Mouse (Mus musculus): ENCODE measurements around the gene Clint1. TPM values are rescaled to one million over a fixed set of nuclear protein-coding genes. Genes with fewer than 3 reads are reported as not detected.

Clint1 gene
- polyA plus RNA-seq, 1 experiment from 2014 or later = 76.8 TPM

DNA sequence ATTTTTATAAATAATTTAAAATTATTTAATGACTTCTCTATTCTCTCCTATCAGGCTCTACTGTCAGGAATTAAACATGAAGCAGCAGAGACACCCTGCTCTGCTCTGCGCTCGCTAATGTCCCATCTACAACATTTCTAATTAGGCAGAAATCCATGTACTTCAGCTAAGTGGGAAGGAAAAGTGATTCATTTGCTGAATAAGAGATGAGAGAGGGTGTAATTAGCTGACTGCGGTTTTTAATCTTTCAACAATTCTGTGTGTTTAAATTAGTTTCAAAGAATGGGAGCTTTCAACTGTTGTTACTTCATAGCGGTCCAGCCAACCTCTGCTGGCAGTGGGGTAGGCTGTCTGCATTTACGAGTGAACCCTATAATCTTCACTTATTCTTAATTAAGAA, 58.9 kb downstream of the Clint1 start:
- peaks cover 46% of the 10 kb centered on the region for H3K36me3 ChIP-seq (ENCODE audit: inconsistent target)
- no peak overlapping the region for H3K4me3 ChIP-seq (ENCODE audit: inconsistent target)
- 98% methylated on average over 5 of the region's 5 CpGs for WGBS (ENCODE audit: missing documents)
- no peak overlapping the region for H3K27ac ChIP-seq
- no peaks in the 10 kb centered on the region for H3K79me2 ChIP-seq (ENCODE audit: inconsistent target)

DNA sequence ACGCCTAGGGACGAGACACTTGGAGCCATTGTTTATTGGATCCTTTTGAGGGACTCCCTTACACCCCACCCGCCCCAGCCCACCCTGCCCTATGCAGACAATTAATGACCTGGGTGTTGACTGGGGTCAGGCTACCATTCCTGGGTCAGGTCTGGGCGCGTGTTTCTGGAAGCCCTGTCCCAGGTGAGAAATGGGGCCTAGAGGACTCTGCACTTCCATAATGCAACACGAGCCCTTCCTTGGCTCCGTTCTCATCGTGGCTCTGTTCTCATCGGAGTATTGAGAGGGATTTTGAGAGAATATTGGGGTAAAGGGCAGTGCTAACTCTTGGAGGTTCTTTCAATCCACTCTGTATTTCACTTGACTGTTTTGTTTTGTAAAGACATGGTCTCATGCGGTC, 64.3 kb downstream of the Clint1 start:
- H3K27ac ChIP-seq = no peak overlapping the region
- 92% methylated on average over 10 of the region's 10 CpGs for WGBS (ENCODE audit: missing documents)
- no peaks in the 10 kb centered on the region for H3K79me2 ChIP-seq (ENCODE audit: inconsistent target)
- no peaks in the 10 kb centered on the region for H3K36me3 ChIP-seq (ENCODE audit: inconsistent target)
- H3K4me3 ChIP-seq (ENCODE audit: inconsistent target) = no peak overlapping the region

DNA sequence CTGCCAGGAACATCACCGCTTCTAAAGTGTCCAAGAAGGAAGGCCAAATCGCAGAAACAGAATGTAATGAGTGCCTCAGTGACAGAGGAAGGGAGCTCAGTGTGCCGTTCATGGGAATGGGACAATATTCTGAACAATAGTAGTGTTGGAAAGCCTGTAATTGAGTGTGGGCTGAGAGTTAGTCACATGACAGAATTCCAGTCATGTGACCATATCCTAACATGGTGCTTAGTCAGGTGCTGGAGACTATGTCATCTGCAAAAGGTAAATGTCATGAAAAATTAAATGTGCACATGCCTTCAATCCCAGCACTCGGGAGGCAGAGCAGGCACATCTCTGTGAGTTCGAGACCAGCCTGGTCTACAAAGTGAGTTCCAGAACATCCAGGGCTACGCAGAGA, 66.2 kb downstream of the Clint1 start:
- WGBS (ENCODE audit: missing documents) = 97% methylated on average over 4 of the region's 6 CpGs
- no peaks in the 10 kb centered on the region for H3K36me3 ChIP-seq (ENCODE audit: inconsistent target)
- no peak overlapping the region for H3K27ac ChIP-seq
- no peak overlapping the region for H3K4me3 ChIP-seq (ENCODE audit: inconsistent target)
- no peaks in the 10 kb centered on the region for H3K79me2 ChIP-seq (ENCODE audit: inconsistent target)

DNA sequence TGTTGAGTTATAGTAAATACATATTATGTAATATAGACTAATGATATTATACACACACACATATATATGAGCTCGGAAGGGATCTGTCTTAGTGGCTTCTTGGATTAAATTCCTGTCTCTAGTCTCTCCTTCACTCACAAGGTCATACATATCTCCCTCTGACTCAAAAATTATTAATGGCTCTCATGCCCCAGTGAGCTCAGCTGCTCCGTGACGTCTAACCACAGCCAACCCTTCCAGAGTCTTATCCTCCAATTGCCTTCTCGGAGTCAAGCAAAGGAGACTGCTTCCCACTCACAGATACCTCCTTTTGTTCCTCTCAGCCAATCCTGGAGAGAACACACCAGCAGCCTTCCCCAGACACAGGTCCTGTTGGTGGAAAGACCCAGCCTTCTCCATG, 67.0 kb downstream of the Clint1 start:
- H3K27ac ChIP-seq = no peak overlapping the region
- WGBS (ENCODE audit: missing documents) = 89% methylated on average over 4 of the region's 4 CpGs
- no peaks in the 10 kb centered on the region for H3K36me3 ChIP-seq (ENCODE audit: inconsistent target)
- H3K4me3 ChIP-seq (ENCODE audit: inconsistent target) = no peak overlapping the region
- no peaks in the 10 kb centered on the region for H3K79me2 ChIP-seq (ENCODE audit: inconsistent target)

DNA sequence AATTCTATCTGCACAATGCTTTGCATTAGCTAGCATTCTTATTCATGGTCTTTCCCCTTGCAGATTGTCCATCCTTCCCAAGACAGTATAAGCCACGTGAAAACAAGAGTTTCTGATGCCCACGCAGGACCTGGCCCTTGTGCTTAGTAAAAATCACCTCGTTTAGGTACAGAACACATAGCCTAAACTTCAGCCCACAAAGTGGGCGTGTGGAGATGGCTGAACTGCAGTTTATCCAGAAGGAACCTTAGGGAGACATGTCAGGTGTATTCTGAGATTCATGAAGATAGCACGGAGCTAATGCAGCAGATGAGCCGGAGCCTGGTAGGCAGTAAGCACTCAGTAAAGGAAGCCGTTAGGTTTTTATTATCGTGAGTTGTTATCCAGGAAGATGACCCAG, 69.2 kb downstream of the Clint1 start:
- H3K36me3 ChIP-seq (ENCODE audit: inconsistent target) = no peaks in the 10 kb centered on the region
- H3K27ac ChIP-seq = no peak overlapping the region
- WGBS (ENCODE audit: missing documents) = 83% methylated on average over 8 of the region's 8 CpGs
- no peaks in the 10 kb centered on the region for H3K79me2 ChIP-seq (ENCODE audit: inconsistent target)
- H3K4me3 ChIP-seq (ENCODE audit: inconsistent target) = no peak overlapping the region

DNA sequence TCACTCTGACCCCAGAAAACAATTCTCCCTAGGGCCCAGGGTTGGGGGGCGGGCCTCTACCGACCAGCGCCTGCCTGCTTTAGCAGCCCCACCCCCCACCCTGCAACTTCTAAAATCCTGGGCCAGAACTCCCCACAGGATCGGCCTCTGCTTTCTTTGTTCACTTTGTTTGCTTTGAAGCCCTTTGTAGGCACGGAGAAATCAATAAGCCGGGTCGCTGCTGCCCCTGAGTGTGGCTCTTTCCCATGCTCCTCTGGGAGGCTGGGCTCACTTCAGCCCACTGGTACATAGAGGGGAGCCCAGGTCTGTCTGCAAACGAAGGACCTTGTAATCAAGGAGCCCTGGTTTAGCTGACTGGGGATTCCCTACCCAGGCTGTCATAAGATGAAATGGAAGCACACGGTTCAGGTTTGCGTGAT, 69.6 kb downstream of the Clint1 start:
- Histone ChIP-seq H3K4me3 (ENCODE audit: inconsistent target) (no peak overlapping the region), H3K27ac (no peak overlapping the region), H3K36me3 (ENCODE audit: inconsistent target) (no peaks in the 10 kb centered on the region), H3K79me2 (ENCODE audit: inconsistent target) (no peaks in the 10 kb centered on the region)
- WGBS (ENCODE audit: missing documents) = 62% methylated on average over 10 of the region's 10 CpGs

DNA sequence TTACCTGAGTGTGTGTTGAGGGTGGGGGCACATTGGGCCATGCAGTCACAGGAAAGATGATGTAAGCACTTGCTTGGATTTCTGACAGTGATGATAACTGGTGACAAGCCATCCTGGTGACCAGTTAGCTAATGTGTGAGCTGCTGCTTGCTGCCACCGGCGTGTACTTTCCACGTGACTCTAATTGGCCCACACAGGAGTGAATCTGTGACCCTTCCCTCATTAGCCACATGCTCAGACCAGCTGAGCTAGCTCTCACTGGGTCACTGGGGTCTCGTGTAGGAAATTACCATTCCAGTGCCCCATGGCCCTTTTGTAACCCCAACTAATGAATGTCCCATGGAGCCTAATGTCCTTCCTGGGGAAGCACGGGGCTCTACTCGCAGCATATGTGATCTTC, 73.6 kb downstream of the Clint1 start:
- Histone ChIP-seq H3K36me3 (ENCODE audit: inconsistent target) (no peaks in the 10 kb centered on the region), H3K4me3 (ENCODE audit: inconsistent target) (no peak overlapping the region), H3K27ac (no peak overlapping the region), H3K79me2 (ENCODE audit: inconsistent target) (no peaks in the 10 kb centered on the region)
- WGBS (ENCODE audit: missing documents) = 95% methylated on average over 6 of the region's 6 CpGs

DNA sequence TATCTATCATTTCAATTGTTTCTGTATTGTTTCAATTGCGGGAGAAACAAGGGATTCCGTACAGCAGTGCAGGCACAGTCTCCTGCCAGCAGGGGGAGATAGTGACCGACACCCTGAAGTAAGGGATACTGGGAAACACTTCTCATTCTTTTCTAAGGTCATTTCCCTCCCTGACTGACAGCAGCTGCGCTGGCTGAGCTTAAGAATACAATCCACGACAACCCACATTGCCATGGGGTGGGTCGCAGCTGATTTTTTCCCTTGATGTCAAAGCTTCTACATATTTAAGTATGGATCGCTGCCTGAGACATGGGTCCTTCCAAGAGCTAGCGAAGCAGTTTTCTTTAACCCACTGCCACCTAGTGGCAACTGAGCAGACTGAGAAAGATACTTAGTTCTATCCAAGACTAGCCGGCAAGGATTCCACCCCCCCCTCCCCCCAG, 74.8 kb downstream of the Clint1 start:
- H3K27ac ChIP-seq = no peak overlapping the region
- 1% methylated on average over 9 of the region's 9 CpGs for WGBS (ENCODE audit: missing documents)
- no peaks in the 10 kb centered on the region for H3K79me2 ChIP-seq (ENCODE audit: inconsistent target)
- no peaks in the 10 kb centered on the region for H3K36me3 ChIP-seq (ENCODE audit: inconsistent target)
- peak overlapping the region; percentile 18; the same call in 1 of the 2 replicates for H3K4me3 ChIP-seq (ENCODE audit: inconsistent target)

DNA sequence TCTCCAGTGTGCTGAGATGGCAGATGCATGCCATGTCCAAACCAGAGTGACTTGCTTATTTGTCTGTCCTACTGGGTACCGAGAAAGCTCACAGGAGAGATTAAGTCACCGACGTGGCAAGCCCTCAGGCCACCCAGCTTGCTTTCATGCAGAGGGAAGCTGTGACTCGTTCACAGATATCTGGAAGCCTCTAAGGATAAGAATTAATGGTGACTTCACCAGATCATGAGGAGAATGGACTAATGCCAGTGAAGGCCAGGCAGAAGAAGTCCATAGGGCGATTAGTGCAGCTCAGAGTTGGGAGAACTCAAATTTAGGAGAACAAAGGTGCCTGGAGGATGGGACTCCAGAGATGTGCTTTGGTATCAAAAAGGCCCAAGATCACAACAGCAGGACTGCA, 75.6 kb downstream of the Clint1 start:
- 82% methylated on average over 5 of the region's 5 CpGs for WGBS (ENCODE audit: missing documents)

DNA sequence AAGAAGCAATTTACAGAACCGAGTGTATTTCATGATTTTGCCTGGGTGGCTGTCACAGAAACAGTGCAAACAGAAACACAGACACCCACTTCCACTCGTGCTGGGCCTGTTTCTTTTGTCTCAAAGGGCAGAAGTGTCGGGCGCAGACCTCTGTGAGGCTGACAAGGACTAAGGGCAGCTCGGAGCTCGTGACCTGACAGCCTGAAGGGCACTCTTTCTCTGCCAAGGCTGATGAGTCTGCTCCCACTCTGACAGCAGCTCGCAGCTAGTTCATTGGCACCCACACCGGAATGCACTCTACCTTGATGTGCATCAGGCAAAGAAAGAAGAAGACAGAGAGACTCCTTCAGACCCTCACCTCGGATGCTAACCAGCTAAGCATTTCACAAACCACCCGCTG, 77.7 kb downstream of the Clint1 start:
- 92% methylated on average over 10 of the region's 10 CpGs for WGBS (ENCODE audit: missing documents)
- Histone ChIP-seq H3K27ac (no peak overlapping the region), H3K4me3 (ENCODE audit: inconsistent target) (no peak overlapping the region)

More for the DNA sequence above, 75.6 kb downstream of the Clint1 start:
- no peak overlapping the region for H3K27ac ChIP-seq
- H3K36me3 ChIP-seq (ENCODE audit: inconsistent target) = no peaks in the 10 kb centered on the region
- no peak overlapping the region for H3K4me3 ChIP-seq (ENCODE audit: inconsistent target)
- H3K79me2 ChIP-seq (ENCODE audit: inconsistent target) = no peaks in the 10 kb centered on the region

DNA sequence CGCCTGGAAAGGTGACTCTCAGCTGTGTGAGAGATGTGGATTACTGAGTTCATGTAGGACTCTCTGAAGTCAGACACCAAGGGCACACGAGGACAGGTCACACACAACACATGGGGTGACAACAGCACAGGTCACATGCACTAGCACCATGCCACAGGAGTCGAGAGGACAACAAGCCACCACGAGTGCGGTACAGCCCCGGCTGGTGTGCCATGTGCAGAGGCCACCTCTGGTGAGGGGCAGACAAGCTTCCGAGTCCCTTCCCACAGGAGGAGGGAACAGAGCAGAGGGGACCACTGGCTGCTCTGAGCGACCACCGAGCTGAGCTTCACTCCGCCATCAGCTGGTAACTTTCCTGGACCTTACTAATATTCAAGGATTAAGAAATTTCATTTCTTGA, 80.9 kb downstream of the Clint1 start:
- H3K36me3 ChIP-seq (ENCODE audit: inconsistent target) = peaks cover 11% of the 10 kb centered on the region; the same call in 1 of the 2 replicates
- WGBS (ENCODE audit: missing documents) = 97% methylated on average over 10 of the region's 10 CpGs

More for the DNA sequence above, 77.7 kb downstream of the Clint1 start:
- peaks cover 11% of the 10 kb centered on the region; the same call in 1 of the 2 replicates for H3K36me3 ChIP-seq (ENCODE audit: inconsistent target)
- H3K79me2 ChIP-seq (ENCODE audit: inconsistent target) = no peaks in the 10 kb centered on the region

DNA sequence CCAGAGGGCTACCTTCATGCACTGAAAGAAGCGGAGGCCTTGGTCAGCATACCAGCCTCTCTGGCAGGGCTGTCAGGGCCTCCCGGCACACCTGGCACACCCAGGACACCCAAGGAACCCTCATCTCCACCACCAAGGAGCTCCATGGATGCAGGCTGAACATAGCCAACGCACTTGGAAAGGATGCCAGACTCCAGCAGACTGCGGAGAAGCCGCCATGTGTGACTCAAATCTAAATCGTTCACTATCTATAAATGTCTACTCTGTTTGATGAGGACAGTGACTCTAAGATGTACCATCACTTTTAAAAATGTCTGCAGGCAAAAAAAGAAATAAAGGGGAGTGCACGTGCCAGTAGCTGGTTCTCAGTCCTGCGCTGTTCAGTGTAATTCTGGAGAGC, 85.6 kb downstream of the Clint1 start:
- WGBS (ENCODE audit: missing documents) = 99% methylated on average over 8 of the region's 8 CpGs
- H3K4me3 ChIP-seq (ENCODE audit: inconsistent target) = no peak overlapping the region
- no peak overlapping the region for H3K27ac ChIP-seq
- peaks cover 11% of the 10 kb centered on the region; the same call in 1 of the 2 replicates for H3K36me3 ChIP-seq (ENCODE audit: inconsistent target)
- H3K79me2 ChIP-seq (ENCODE audit: inconsistent target) = peaks cover 19% of the 10 kb centered on the region

More for the DNA sequence above, 80.9 kb downstream of the Clint1 start:
- no peak overlapping the region for H3K27ac ChIP-seq
- H3K79me2 ChIP-seq (ENCODE audit: inconsistent target) = no peaks in the 10 kb centered on the region
- H3K4me3 ChIP-seq (ENCODE audit: inconsistent target) = no peak overlapping the region

DNA sequence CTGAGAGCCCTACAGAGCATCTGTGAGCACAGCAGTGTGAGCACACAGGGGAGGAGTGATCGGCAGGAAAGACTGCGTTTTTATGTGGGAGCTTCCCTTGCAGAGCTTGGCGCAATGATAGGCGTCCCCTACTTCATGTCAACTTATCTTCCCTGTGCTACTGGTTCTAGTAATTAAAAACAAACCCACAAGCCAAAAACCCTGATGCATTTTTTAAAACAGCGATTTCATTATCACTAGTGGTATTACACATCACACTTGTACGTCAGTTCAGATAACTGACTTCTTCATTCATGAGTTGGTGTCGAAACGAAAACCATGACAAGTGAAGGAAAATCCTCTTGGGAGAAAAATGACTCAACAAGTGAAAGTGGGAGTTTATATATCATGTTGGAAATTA, 87.1 kb downstream of the Clint1 start:
- H3K27ac ChIP-seq = no peak overlapping the region
- 93% methylated on average over 8 of the region's 8 CpGs for WGBS (ENCODE audit: missing documents)
- no peak overlapping the region for H3K4me3 ChIP-seq (ENCODE audit: inconsistent target)
- peaks cover 33% of the 10 kb centered on the region for H3K79me2 ChIP-seq (ENCODE audit: inconsistent target)
- peaks cover 3% of the 10 kb centered on the region; the same call in 1 of the 2 replicates for H3K36me3 ChIP-seq (ENCODE audit: inconsistent target)

DNA sequence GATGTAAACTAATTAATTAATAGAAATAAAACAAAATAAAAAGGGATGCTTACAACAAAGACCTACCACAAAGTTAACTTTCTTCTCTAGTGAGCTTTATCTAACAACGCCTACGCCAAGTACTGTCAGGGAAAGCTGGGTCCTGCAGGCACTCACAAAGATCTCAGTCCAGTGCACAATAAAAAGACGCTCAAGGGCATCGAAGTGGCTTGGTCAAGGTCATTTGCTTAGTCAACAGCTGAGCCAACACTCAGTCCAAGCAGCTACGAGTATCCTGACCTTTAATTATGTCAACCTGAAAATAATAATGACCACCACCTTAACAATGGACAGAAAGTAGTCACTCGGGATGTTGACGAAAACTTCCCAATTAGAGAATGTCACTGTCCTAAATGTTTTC, 90.4 kb downstream of the Clint1 start:
- H3K36me3 ChIP-seq (ENCODE audit: inconsistent target) = no peaks in the 10 kb centered on the region
- H3K79me2 ChIP-seq (ENCODE audit: inconsistent target) = peaks cover 37% of the 10 kb centered on the region
- H3K27ac ChIP-seq = no peak overlapping the region
- 93% methylated on average over 7 of the region's 7 CpGs for WGBS (ENCODE audit: missing documents)
- no peak overlapping the region for H3K4me3 ChIP-seq (ENCODE audit: inconsistent target)

DNA sequence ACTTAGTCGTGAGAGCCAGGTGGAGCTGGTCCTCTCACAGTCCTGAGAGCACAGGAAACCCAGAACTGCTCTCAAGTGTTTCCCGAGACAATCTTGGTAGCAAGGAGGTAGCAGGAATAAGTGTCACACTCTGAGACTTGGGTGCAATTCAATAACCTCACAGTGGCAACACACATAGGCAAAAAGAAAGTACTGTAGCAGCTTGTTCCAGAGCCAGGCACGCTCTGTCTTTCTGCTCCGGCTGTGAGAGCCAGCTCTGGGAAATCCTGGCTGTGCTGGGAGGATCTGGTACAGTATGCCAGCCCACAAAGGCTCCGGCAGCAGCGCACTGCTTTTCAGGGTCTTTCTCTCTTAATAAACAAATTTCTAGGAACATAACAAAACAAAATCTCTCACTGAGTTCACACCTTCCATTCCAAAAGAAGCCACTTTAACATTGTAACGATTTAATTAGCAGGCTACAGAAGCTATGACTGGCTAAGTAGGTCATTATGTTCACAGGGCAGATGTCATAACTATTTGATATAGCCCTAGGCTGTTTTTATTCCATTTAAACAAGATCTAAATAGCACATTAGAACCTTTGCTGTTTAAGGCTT, 91.4 kb downstream of the Clint1 start:
- Histone ChIP-seq H3K27ac (no peak overlapping the region), H3K4me3 (ENCODE audit: inconsistent target) (peak overlapping the region; percentile 57; the same call in 1 of the 2 replicates), H3K79me2 (ENCODE audit: inconsistent target) (peaks cover 37% of the 10 kb centered on the region), H3K36me3 (ENCODE audit: inconsistent target) (no peaks in the 10 kb centered on the region)
- 87% methylated on average over 7 of the region's 7 CpGs for WGBS (ENCODE audit: missing documents)

Measured in macrophage (primary cell).